ENCODE assay signal across 12 mouse cellular contexts in the genomic region with DNA sequence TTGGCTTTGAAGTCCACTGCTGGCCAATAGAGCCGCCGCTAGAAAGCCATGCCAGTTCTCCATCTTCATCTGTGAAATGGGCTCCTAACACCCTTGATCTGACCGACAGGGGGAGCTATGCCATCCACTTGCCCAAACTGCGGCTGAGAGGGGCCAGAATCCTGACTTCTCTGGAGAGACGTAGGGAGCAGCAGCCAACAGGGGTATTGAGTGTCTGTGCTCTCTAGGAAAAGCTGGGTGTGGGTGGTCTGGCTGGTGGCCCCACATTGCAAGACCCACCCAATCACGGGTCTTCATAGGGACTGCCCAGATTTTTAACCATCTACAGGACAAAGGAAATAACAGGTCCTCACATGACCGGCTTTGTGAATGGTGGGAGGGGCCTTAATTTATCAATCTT.
DNase-seq lines count a peak whose midpoint lies in the region; ATAC-seq and TF ChIP-seq lines count a peak whose summit lies in the region.
"Had no signal": no experiment of that assay in that cellular context is flagged by ENCODE, and none has a peak within 500 bp of the region (broad histone marks: within the 10 kb centered on the region; RNA-seq: fewer than 3 reads in every experiment).

No protein-coding gene starts in this region.

- no peaks in the 10 kb centered on the region for H3K36me3 ChIP-seq in kidney, adult 2 months (ENCODE audit: control insufficient read depth, insufficient read depth, low read length)
- H3K36me3 ChIP-seq: forebrain, embryonic 10.5 days had no signal

- no peak for ATAC-seq in frontal cortex, adult (ENCODE audit: low TSS enrichment)
- ATAC-seq: activated CD4-positive, CD25-positive, alpha-beta regulatory T cell, adult 4 months had no signal

- TF ChIP-seq CTCF in kidney, adult 2 months (conservative IDR thresholded peaks at IDR 0.05; ENCODE audit: insufficient read depth, insufficient read length, low read depth, low read length), result no peak

- no peaks in the 10 kb centered on the region for H3K4me1 ChIP-seq in kidney, adult 2 months (ENCODE audit: control insufficient read depth, insufficient read depth, low read length)

- DNase-seq in kidney, adult 2 months, result peak; percentile 6
- no peak for DNase-seq in kidney, postnatal 25 days
- DNase-seq in 416B (ENCODE audit: low read depth), result peak; percentile 38
- peak; percentile 97 for DNase-seq in ES-CJ7 (ENCODE audit: low read depth, low spot score)
- peak; percentile 24 for DNase-seq in induced T-regulatory cell, adult 2 months (ENCODE audit: low read depth)
- DNase-seq in right cerebral cortex, postnatal 10 days (ENCODE audit: low spot score in 2 of 2), result no peak
- no peak for DNase-seq in thymus, postnatal 14 days
- DNase-seq: cerebellum, adult 2 months had no signal

- TF ChIP-seq POLR2A in kidney, adult 2 months (IDR thresholded peaks at IDR 0.05; ENCODE audit: low read depth, low read length), result no peak

- no peak overlapping the region for H3K27ac ChIP-seq in kidney, adult 2 months (ENCODE audit: insufficient read depth, low read depth, low read length)
- H3K27ac ChIP-seq: forebrain, embryonic 10.5 days had no signal

- H3K4me3 ChIP-seq in kidney, adult 2 months (ENCODE audit: insufficient read depth, low read depth, low read length), result no peak overlapping the region
- H3K4me3 ChIP-seq: forebrain, embryonic 10.5 days; myocyte had no signal

- 59% methylated on average over 7 of the region's 7 CpGs for WGBS in kidney, adult 2 months

- H3K27me3 ChIP-seq in kidney, adult 2 months (replicated peaks; ENCODE audit: control insufficient read depth, insufficient read depth, low read length), result no peaks in the 10 kb centered on the region

Comparison
In these comparisons a context has a peak if more than half of its experiments do, and no peak if none do; other contexts are left out.
1. DNase-seq: peak in kidney, adult 2 months (single experiment), 416B (single experiment), ES-CJ7 (single experiment) and induced T-regulatory cell, adult 2 months (single experiment); none in kidney, postnatal 25 days (0 of 2), right cerebral cortex, postnatal 10 days (0 of 2) and thymus, postnatal 14 days (single experiment).